Mouse (Mus musculus) left cerebral cortex, adult 2 months (tissue): ENCODE measurements around the gene Uqcc3. TPM values are rescaled to one million over a fixed set of nuclear protein-coding genes. Genes with fewer than 3 reads are reported as not detected.
A peak's percentile ranks its signal among the peaks of the same experiment; 100 is the strongest.

Experiments used
- DNase-seq, 2 experiments: peaks; one replicate each; pipeline ENCODE4 v3.0.0; 2021 to 2022; ENCODE audit warnings: low spot score in 2 of 2, mixed read lengths in 1 of 2; ENCODE audit errors: extremely low spot score in 1 of 2
- H3K27ac ChIP-seq: fragments of 200-600 bp; 2 replicates; pipeline ENCODE4 v1.8.1; 2022
- H3K4me3 ChIP-seq: fragments of 200-600 bp; 2 replicates; pipeline ENCODE4 v1.8.1; 2022
- CTCF ChIP-seq: fragments of 200-600 bp; IDR thresholded peaks from 2 replicates; pipeline ENCODE4 v1.8.1; 2022; ENCODE audit warnings: antibody characterized with exemption, mild to moderate bottlenecking, moderate library complexity
- intact Hi-C: fragments of 180-260 bp; cut with DNase I; formaldehyde crosslinking; loops from one replicate; pipeline ENCODE4 v1.15.1; 2025
- long read RNA-seq, 2 experiments: library from polyadenylated mRNA; stranded (forward); transcript quantifications; one replicate each; pipeline ENCODE4 v2.0.0; 2021; ENCODE audit warnings: borderline mapping rate in 2 of 2
- total RNA-seq, 2 experiments: library from RNA; stranded (reverse); gene quantifications; 2 replicates each; pipeline ENCODE4 v1.2.3; 2021

Gene Uqcc3
- 10 to 100 TPM; 33.1 to 36.2 TPM for total RNA-seq
- long read RNA-seq, experiment 1, transcript Uqcc3-201 (2 exons, 821 nt), result major isoform, 22 of 23 reads
- long read RNA-seq, experiment 1, partial matches to known transcripts, result 1 of 23 reads
- long read RNA-seq, experiment 1, other reads (novel, unspliced or antisense), result 0 of 23 reads
- long read RNA-seq, experiment 2, transcript Uqcc3-201 (2 exons, 821 nt), result major isoform, 18 of 19 reads
- long read RNA-seq, experiment 2, partial matches to known transcripts, result 1 of 19 reads
- long read RNA-seq, experiment 2, other reads (novel, unspliced or antisense), result 0 of 19 reads

DNA sequence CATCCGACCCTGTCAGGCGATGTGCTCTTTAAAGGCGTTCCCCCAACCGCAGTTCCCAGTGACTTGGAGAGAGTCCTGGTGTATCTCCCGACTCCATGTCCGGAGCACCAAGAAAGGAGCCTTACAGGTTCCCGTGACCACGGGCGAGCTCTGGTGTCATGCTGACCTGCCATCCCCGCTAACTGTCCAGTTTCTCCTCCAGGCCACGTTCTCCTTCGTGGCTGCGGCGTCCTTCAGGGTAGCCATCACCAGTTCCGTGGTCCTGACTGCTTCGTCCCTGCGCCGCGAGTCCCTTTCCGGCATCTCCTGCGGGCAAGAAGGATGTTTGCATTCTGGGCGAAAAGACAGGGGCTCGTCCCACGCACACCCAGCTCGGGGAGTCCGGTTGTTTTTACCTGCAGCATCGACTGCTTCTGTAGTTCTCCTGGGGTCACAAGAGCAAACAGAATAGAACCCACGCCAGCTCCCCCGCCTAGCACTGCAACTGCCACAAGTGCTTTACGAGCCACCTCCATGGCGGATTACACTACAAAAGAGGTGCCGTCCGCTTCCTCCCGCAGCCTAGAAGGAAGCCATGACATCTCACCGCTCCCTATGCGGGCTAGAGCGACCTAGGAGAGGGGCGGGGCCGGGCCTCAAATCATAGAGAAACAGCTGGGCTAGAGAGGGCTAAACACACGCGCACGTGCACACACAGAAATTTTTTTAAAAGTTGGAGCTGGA is at the start of gene Uqcc3:
TSS of gene Uqcc3 (minus strand) at position 613 of the 723 bp plus-strand sequence.
- intact Hi-C loops, result no loop called here
- Histone ChIP-seq H3K4me3 (peak within 1 kb of the TSS; percentile 90), H3K27ac (peak within 1 kb of the TSS; percentile 95)
- DNase-seq, result peak; percentile 86
- no peak for TF ChIP-seq CTCF

DNA sequence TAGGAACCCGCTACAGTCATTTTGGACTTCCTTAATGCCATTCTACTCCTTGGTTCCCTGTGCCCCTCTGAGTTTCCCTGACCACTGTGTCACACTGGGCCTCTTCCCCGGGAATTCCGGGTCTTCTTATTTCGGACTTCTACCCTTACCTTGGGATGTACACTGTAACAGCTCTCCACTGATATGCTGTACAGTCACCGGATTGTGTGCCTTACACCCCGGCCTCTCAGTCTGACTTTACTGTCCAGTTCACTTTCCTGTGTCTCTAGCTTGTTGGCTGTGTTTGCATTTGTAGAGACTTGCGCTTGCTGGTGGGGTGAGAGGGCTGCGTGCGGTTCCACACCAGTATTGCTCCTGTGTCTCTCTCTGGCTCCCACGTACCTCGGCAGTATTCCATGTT is 49.4 kb upstream of the Uqcc3 start:
- intact Hi-C loops, result no loop called here
- Histone ChIP-seq H3K27ac (peak overlapping the region; percentile 73), H3K4me3 (peak overlapping the region; percentile 49)
- no peak for DNase-seq
- no peak for TF ChIP-seq CTCF

DNA sequence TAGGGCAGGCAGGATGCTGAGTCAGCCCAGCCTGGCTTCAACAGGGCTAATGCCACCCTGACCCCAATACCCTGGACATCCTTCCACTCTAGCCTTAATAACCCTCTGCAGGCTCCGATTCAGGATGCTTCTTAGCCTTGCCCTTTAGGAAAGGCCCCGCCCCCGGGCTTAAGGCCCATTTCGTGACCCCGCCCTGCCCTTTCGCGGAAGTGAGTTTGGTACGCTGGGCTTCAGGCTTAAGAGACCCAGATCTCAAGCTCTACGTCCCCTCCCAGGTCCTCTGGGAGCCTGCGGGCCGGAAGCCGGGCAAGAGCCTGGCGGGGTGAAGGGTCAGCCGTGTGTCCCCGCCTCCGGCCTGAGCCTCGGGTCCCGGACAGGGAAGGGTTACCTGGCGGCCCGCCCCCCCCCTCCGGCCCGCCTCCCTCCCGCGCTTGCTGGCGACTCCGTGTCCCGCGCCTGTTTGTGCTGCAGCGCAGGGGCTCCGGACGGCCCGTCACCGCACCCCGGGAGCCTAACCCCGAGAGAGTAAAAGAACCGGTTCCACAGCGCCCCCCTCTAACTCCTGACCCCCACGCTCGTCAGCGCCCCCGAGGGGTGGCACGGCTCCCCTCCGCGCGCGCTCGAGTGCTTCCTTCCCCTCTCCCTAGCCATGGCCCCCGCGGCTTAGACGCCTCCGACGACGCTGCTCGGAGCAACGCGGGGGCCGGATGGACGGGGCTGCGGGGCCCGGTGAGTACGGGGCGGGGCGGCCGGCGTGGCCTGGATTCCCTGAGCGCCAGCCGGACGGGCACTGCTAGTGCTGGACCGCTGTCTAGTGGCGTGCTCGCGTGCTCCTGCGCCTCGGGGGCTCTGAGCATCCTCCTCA is 48.7 kb upstream of the Uqcc3 start, which contains the start of the genes Rom1 and Eml3:
TSS of gene Rom1 (minus strand) at position 133 of the 865 bp plus-strand sequence.
TSS of gene Eml3 (plus strand) at position 329 of the 865 bp plus-strand sequence.
- intact Hi-C loops, result no loop called here
- Histone ChIP-seq H3K4me3 (peak within 1 kb of the TSS; percentile 49), H3K27ac (peak within 1 kb of the TSS; percentile 73)
- DNase-seq, result peak; percentile 55 to 61
- TF ChIP-seq CTCF, result peak; percentile 33

DNA sequence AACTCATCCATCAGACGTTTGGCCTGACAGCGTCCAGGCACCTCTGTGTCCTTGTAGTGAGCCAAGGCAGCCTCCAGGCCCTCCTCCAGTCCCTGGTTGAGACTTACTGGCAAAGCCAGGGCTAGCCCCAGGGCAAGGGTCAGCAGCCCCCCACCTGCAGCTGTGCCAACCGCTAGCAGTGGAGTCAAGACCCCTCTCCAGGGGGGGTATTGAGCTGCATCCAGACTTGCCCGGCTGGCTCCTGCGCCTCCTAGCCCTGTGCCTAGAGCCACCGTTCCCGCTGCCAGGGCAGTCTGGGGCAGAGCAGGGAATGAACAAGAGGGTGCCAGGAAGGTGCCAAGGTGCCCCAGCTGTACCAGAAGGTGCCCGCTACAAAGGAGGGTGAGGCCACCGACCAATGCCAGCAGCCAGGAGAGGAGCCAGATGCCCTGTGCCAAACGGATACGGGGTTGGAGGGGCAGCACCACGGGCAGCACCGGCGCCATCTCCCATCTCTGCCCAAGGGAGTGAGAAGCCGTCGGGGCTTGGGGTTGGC is 48.0 kb upstream of the Uqcc3 start:
- peak overlapping the region; percentile 73 for H3K27ac ChIP-seq
- H3K4me3 ChIP-seq, result peak overlapping the region; percentile 49
- intact Hi-C loops, result no loop called here
- DNase-seq, result no peak
- no peak for TF ChIP-seq CTCF

DNA sequence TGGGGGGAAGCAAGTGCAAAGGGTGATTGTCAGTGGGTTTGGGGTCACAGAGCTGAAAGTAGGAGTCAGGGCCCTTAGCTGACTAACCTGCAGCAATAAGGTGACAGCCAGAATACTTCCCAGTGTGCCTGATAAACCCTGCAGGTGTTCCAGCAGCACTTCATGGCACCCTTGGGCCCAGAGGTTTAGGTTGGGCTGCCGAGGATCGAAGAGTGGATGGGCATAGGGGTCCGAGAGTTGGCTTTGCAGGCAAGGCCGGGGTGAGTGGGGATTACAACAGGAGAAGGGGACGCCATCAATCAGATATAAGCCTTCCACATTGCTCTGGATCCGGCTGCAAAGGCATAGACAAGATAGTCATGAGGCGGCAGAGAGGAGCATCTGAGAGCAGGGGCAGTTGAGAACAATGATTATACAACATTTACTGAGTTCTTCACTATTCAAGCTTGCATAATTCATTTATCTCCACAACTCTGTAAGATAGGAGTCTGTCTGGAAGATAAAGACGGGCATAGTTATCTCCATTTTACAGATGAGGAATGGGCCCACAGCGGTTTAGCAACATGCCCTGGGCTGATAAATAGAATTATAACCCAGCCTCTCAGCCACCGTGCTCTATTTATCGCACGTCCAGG is 47.3 kb upstream of the Uqcc3 start:
- intact Hi-C loops, result no loop called here
- DNase-seq, result no peak
- Histone ChIP-seq H3K27ac (peak overlapping the region; percentile 73), H3K4me3 (no peak overlapping the region)
- TF ChIP-seq CTCF, result no peak

DNA sequence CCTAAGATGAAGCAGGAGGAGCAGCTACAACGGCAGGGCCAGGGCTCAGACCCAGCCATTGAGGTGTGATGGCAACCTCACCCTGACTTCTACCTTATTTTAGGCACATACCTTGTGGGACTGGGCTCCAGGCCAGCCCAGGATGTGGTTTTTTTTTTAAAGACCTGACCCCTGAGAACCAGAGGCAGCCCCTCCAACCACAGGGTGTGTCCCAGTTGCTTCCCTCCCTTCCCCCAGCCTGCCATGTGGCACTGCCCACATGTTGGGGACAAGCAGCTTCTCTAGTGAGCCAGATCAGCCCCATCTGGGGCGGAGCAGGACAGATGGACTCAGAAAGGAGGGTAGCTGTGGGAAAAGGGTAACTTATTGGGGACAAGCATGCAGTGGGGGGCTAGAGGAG is 46.0 kb upstream of the Uqcc3 start:
- intact Hi-C loops, result no loop called here
- Histone ChIP-seq H3K4me3 (no peak overlapping the region), H3K27ac (peak overlapping the region; percentile 7; the same call in 1 of the 2 replicates)
- DNase-seq, result no peak
- no peak for TF ChIP-seq CTCF

DNA sequence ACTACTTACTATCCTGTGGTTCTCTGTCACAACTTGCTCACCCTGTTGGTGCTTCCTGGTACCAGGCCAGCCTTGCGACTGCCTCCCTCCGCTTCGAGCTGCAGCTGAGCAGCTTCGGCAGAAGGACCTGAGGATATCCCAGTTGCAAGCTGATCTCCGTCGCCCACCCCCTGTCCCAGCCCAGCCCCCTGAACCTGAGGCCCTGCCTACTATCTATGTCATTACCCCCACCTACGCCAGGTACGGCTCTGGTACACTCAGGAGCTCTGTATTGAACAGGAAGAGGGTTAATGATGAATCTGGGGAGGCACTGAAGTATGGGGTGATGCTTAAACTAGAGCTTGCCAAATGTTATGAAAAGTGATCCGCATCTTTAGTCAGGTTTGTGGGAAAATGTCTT is 41.0 kb upstream of the Uqcc3 start:
- DNase-seq, result no peak
- Histone ChIP-seq H3K27ac (no peak overlapping the region), H3K4me3 (no peak overlapping the region)
- no peak for TF ChIP-seq CTCF
- intact Hi-C loops, result no loop called here

DNA sequence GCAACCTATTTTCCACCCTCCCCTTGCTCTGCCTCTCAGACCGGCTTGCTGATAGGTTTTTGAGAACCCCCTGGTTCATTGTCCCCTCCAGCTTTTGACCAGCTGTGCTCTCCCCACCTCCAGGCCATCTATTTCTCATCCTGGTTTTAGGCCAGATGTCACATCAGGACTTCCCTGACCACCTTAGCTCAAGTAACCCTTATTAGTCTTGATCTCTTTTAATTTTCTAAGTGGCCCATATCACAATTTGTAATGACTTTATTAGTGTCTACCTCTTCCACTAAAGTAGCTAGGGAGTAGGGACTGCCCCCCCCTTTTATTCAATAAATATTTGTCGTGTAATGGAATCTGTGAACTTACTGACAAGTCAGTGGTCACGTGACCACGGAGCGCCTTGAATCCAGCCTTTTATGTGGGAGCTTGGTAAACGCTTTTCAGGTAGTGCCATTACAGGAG is 40.1 kb upstream of the Uqcc3 start:
- no peak for TF ChIP-seq CTCF
- no peak for DNase-seq
- intact Hi-C loops, result no loop called here
- peak overlapping the region; percentile 59 for H3K4me3 ChIP-seq
- peak overlapping the region; percentile 90 for H3K27ac ChIP-seq

DNA sequence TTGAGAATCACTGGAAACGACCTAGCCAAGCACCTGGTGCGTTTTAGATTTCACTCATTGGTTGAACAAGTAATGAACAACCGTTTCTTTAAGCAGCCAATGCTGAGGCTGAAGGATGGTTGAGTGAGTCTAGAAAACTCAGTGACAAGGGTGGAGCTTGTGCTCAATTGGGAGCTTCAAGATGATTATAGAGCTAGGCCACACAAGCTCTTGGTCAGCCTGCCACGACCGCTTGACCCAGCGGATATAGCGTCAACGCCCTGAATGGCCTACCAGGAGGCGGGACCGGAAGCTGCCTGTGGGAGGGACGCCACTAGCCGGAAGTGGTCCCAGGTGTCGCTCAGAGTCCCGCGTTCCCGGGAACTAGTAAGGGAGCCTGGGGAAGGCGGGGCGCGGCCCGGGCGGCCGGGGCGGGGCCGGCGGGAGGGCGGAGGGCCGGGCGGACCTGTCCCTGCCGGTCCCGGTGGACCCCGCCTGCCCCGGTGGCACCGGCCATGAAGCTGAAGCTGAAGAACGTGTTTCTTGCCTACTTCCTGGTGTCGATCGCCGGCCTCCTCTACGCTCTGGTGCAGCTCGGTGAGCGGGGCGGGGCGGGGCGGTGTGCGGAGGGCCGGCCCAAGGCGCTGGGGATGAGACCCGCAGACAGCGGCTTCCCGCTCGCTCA is 39.5 kb upstream of the Uqcc3 start, which contains the start of gene B3gat3:
TSS of gene B3gat3 (plus strand) at position 302 of the 664 bp plus-strand sequence.
- peak; percentile 92 to 94 for DNase-seq
- peak within 1 kb of the TSS; percentile 90 for H3K27ac ChIP-seq
- intact Hi-C loops, result no loop called here
- no peak for TF ChIP-seq CTCF
- peak within 1 kb of the TSS; percentile 59 for H3K4me3 ChIP-seq

DNA sequence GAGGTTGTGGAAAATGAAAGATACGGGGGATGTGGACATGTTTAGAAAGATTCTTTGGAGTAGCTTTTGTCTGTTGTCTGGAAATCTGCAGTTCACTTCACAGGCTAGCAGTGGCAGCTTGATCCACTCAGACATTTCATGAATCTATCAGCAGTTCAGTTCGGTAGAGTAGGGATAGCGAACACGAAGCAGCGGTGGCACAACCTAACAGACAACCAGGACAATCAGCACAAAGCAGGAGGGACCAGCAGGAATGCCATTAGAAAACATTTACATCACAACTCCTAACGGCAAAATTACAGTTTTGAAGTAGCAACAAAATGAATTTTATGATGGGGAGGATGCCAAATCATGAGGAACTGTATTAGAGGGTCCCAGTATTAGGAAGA is 39.0 kb upstream of the Uqcc3 start:
- Histone ChIP-seq H3K27ac (peak overlapping the region; percentile 90), H3K4me3 (peak overlapping the region; percentile 59)
- intact Hi-C loops, result no loop called here
- TF ChIP-seq CTCF, result no peak
- DNase-seq, result no peak
